Mouse (Mus musculus) natural killer cell, adult 2 months (primary cell): ENCODE results near the gene Acer1.

Experiments used
- DNase-seq, 2 experiments: peaks; one replicate each; pipeline ENCODE4 v3.0.0; 2022; ENCODE audit warnings: low spot score in 2 of 2

Gene Acer1

DNA sequence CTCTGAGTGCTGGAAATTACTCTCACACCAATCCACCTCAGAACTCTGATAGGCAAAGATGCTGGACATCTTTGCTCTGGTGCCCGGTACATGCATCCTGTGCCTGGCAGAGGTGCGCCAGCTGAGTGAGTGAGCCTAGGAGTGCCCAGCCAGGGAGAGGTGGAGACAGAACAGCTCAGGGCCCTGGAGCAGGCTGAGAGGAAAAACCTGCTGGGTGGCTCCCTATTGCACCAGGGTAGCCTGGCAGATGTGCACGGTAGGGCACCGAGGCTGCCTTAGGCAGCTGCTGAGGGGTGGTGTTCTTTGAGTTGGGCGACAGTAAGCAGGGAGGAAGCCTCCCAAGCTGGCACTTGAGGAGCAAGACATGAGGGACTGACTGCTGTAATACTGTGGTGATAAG is at the start of gene Acer1:
Gene Acer1, minus strand, starts transcription at position 114 of the 400 bp plus-strand sequence.
- DNase-seq: no peak

DNA sequence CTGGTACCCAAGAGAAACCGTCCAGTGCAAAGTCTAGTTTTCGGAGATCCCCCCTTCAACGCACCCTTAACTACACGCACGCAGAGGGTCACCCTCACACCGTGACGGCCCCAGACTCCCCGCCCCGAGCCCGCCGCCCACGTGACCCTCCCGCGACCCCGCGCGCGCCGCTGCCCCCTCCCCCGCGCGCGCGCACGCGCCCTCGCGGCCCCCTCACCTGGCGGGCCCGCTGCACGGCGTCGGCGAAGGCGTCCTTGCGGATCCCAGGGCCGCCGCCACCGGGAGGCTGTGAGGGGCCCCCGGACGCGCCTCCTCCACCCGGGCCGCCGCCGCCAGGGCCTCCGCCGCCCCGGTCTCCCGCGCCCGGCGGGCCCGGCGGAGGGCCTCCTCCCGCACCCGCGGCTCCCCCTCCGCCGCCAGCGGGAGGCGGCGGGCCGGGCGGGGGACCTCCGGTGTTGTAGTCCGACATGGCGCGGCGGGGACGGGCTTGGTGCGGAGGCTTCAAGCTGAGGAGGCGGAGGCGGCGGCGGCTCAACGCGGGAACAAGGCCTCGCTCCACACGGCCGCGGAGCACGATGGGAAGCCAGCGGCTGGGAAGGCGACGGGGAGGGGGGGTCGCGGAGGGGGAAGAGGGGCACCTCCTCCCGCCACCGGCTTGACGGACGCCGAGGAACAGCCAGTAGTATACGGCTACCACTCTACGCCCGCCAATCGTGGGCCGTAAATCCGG is 49.2 kb upstream of the Acer1 start, which contains the start of gene Khsrp:
Gene Khsrp, minus strand, starts transcription at position 592 of the 730 bp plus-strand sequence.
- peak in 1 of 2 experiments; percentile 13 for DNase-seq

DNA sequence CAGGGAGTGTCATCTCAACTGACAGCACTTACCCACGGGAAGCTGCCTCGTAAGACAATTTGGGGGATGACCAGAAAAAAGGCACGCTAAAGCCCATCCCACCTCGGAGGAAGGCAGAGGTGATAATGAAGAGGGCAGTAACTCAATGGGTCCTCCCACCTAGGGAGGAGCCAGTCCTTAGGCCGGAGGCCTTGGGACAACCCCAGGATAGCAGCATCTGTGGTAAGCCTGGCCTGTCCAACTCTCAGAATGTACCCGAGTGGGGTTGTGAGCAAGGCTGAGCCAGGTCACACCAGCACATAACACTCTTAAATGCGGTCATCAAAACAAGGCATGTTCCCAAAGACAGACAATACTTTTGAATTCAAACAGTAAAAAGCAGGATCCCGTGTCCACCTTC is 47.8 kb upstream of the Acer1 start:
- DNase-seq: no peak

DNA sequence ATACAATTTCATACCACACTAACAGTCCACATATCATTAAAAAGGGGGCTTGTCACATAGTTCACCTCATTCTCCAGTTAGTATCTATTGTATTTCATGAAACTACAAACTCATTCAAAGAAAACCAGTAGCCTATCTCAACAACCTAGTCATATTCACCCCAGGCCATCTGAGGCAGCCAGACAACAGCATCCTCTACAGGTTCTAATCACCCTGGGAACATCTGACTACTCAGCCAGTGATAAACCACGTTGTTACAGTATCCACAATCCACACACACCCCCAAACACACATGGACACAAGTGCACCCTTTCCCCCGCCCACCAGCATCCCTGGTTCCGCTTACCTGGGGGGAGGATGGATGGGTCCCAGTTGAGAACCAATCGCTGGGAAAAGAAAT is 45.5 kb upstream of the Acer1 start:
- DNase-seq: no peak

DNA sequence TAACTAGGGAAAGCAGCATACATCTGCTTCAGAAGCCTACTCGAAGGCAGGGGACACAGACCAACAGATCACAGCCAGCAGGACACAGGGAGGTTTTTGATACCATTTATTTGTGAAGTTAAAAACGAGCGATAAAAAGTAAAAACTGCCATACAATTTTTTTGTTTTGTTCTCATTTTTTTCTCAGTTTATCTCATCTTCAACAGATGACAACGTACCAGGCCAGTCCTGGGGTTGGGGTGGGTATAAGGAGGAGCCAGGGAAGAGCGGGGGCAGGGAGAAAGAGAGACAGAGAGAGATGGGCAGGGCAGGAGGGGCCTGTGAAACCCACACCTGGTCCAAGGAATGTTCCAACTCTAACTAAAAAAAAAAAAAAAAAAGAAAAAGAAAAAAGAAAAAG is 39.0 kb upstream of the Acer1 start:
- DNase-seq: no peak

DNA sequence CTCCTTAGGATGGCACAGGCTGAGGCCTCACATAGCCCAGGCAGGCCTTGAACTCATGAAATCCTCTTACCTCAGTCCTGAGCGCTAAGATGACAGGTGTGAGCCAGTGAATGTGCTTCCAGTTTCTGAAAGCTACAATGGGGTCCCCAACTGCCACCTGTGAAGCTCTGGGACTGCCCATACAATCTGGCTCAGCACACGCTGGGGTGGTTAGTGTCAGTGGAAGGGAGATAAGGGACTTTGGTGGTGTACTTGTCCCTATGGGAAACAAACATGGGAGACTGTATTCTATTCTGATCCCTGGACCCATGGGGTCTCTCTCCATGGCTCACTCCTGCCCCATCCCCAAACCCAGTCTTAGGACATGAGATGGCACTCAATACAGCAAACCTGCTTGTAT is 37.8 kb upstream of the Acer1 start:
- no peak for DNase-seq

DNA sequence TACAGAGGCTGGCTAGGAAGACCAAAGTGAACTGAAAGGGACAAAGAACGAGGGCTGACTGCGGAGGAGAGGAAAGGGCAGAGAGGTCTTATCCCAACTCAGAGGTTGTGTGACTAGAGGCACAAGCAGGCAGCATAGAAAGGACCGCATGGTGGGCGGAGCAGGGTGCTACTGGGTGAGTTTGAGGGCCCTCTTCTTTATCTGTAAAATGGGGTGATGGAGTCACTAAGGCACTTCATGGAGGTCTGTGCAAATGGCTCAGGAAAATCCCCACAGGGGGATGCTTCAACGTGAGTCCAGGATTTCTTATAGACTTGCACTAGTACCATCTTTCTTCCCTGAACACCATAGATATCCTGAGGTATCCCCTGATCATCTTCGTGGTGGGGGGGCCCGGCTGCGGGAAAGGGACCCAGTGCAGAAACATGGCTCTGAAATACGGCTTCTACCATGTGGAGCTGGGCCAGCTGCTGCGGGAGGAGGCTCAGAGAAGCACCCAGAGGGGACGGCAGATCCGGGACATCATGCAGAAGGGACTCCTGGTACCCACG is 30.4 kb upstream of the Acer1 start:
- DNase-seq: no peak

DNA sequence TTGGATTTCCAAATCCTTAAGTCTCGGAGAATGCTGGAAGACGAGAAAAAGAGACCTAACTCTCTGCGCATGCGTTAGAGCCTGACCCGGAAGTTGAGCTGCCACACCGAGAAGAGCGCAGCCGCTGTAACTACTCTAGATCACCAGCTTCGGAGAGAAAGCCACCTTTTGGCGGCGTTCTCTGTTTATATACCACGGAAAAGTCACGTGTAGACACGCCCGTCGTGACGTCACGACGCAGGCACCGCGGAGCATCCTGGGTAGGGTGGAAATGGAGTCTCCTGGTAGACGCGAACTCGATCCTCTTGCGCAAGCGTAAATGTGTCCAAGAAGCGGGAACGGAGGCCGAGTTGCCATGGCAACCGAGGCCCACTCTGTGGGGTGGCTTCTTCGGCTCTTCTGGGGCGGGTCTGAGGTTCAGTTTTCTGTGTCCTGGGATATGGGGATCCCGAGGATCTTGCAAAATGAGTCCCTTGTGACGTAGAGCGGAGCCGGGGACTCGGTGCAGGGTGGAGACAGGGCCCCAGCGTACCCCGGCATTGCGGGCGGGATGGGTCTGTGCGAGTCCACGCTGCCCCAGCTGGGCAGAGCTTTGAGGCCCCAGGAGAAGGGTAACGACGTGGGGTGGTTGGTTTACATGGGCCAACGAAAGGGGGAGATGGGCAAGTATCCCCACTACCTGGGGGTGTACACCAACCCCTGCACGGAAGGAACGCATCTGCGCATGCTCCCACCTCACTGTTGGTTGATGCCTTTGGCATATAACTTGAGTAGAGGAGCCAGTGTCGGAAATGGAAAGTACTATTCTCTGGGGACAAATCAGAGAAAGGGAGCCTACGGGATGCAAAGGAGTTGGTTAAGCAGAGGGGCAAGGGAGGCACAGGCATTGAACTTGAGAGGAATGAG is 29.6 kb upstream of the Acer1 start, which contains the start of the genes Gtf2f1 and Gm17949:
Gene Gtf2f1, minus strand, starts transcription at position 53 of the 906 bp plus-strand sequence.
Gene Gm17949, plus strand, starts transcription at position 234 of the 906 bp plus-strand sequence.
- DNase-seq: peak; percentile 90 to 91

DNA sequence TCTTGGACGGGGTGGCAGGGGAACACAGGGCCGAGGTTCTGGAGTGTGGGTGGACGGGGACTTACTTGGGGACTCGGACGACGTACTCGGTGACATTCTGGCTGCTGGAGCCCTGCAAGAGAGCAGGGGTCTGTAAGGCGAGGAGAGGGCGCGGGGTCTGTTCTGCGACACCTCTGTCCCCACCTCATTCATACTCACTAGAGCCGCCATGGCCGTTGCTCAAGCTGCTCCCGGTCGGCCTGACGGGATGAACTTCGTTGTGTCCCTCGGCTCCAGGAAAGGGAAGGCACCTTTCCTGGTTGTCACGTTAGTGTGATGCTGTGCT is 28.9 kb upstream of the Acer1 start:
- DNase-seq: no peak

DNA sequence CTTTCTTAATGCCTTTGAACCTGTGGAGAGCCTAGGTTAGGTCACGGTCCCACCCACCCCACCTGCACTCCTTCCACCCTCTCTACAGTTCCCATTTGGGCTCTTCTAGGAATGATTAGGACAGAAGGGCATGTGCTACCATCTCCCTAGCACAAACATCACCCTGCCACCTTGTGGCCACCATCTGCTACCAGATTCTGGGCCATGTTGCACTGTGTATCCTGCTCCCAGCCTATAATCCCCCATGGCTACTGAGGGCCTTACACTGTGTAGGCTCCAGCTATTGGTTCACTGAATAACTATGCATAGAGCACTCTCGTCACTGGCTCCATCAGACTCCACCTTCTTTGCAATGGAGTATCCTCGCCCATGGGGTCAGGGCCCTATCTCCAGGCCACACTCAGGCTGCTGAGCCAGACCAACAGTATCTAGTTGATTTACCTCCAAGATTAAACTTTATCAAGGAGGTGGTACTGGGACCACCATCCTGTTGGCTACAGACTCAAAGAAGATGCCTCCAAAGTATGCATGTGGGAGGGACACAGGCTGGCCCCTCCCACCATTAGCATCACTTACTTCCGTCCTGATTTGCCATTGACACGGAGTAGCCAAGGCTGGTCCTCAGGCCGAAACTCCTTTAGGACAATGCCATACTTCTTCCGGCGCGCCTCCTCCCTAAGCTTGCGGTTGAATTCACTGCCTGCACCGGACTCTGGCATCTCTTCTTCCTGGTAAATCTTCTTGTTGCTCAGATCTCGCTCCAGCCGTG is 25.4 kb upstream of the Acer1 start:
- DNase-seq: no peak

DNA sequence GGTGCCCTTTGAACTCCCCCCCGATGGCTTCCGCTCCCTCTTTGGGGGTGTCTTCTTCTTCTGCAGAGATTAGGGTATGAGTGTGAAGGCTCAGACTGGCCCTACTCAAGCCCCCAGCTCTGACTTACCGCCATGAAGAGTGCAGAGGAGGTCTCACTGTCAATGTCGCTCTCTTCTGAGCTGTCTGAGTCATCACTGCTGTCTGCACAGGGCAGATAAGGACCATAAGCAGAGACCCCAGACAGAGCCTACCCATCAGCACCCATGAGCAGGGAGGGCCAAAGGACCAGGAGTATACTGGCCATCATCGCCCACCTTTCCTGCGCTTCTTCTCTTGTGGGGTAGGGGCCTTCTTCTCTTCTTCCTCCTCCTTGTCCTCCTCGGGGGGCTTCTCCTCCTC is 22.1 kb upstream of the Acer1 start:
- DNase-seq: no peak

DNA sequence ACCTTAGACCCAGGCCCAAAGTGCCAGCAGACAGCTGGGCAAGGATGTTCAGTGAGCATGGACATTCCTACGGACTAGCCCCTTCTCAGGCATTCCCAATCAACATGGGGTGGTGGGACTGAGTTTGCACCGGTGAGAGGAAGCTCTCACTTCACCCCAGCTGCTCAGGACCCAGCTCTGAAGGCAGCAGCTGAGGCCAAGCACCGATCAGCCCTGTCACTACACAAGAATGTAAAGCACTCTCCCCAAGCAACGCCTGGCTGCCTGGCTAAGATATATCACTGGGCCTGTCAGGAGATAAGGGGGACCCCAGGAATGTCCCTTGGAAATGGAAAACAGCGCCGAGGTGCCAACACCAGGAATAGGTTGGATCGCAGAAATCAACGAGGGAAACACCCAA is 19.3 kb upstream of the Acer1 start:
- no peak for DNase-seq

DNA sequence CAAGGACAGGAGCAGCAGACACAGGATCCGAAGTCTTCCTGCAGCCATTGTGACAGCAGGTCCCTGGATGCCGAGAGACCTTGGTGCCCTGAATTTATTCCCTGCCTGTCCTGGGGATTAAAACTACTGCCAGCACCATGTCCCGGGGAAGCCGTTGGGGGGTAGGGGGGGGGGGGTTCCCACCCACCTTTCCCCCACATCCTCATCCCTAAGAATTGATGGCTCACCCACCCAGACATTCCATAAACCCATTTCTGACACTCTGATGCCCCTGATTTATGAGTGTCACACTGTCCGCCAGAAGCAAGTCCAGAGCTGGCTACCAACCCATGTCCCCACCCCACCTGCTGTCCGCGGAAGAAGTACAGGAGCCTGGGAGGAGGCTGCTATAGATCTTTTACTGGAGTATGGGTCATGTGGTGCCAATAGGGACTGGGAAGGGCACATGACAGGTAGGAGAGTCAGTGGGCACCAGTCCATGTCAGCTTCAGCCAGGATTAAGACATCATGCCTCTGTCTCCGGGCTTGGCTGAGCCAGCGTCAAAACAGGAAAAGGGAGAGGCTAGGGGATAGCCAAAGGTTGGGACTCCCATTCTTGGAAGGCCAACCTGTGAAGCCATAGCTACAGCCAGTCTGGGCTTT is 18.2 kb upstream of the Acer1 start, which contains the start of gene Pspn:
Gene Pspn, minus strand, starts transcription at position 51 of the 642 bp plus-strand sequence.
- no peak for DNase-seq

DNA sequence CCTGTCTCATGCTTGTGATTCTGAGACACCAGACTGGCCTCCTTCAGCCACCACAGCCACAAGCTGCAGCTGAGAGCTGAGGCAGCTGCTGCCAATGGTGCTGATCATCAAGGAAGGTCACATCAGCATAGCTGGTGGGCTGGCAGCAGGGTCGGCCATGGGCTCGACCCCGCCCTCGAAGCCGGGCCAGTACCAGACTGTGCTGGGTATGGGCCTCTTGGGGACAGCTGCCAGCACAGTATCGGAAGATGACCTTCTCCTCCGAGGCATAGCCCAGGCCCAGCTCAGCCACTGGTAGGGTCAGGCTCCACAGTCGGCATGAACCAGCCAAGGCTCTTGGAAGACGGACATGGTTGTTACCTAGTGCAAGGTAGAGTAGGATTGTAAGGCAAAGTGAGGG is 17.5 kb upstream of the Acer1 start:
- DNase-seq: no peak

DNA sequence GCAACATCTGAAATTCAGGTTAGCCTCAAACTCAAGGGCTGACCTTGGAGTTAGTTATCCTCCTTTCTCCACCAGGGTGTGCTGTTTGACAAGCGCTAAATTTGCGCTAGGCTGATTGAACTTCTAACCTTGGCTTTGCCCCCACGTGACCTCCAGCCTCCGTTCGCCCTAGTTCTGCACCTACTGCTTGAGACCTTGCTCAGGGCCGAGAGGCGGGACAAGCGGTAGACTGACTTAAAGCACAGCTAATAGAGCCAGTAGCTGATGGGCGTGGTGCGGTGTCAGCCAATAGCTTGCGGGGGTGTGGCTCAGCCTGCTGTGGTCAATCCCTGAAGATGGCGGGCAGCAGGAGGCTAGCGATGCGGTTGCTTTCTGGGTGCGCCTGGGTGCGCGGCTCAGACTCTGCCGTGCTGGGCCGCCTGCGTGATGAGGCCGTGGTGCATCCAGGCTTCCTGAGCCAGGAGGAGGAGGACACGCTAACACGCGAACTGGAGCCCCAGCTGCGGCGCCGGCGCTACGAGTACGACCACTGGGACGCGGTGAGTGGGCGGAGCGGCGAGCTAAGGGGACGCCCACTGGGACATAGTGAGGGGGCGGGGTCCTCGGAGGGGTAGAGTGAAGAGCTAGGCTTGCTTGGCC is 15.2 kb upstream of the Acer1 start, which contains the start of gene Alkbh7:
Gene Alkbh7, plus strand, starts transcription at position 311 of the 639 bp plus-strand sequence.
- DNase-seq: peak; percentile 97 to 98

DNA sequence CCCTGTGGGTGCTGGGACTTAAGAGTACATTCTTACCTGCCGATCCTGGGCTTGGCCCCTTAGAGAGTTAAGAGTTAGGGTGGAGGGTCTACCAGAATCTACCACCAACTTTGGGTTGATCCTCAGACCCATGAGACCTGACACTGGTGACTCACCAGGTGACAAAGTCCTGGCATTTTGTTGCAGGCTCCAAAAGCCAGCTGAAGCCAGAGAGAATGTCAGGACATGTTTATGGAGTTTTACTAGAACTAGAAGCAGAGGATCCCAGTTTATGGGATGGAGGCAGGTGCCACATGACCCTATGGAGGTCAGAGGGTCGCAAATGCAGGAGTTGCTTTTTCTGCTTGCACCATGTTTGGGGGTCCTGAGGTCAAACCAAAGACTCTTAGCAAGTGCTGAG is 14.6 kb upstream of the Acer1 start:
- DNase-seq: no peak

DNA sequence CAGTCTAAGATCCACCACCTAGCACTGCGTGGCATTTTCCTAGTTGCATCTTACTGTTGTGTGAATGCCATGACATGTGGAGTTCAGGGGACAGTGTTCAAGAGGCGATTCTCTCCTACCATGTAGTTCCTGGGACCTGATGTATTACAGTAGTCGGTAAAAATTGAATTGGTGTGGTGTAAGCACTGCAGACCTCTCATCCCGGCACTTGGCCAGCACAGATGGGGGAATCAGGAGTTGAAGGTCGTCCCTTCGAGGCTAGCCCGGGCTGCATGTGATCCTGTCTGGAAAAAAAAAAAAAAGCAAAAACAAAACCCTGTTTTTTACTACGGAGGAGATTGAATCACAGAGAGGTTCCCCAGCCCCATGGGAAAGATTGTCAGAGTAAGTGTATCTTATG is 13.1 kb upstream of the Acer1 start:
- DNase-seq: no peak

DNA sequence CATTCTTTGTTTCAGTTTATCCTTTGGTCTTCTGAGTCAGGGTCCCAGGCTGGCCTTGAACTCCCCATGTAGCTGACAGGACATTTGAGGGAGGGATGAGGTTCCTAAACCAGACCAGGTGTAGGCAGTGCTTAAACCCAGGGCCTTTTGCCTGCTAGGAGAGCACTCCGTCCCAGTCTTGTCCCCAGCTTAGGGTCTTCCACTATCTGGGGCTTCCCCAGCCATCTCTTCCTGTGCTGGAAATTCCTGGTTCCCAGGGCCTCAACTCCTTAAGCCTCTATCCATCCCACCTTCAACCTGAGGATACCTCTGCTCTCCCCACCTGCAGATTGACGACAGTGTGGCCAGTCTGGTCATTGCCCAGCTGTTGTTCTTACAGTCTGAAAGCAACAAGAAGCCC is 9.0 kb upstream of the Acer1 start:
- DNase-seq: no peak

DNA sequence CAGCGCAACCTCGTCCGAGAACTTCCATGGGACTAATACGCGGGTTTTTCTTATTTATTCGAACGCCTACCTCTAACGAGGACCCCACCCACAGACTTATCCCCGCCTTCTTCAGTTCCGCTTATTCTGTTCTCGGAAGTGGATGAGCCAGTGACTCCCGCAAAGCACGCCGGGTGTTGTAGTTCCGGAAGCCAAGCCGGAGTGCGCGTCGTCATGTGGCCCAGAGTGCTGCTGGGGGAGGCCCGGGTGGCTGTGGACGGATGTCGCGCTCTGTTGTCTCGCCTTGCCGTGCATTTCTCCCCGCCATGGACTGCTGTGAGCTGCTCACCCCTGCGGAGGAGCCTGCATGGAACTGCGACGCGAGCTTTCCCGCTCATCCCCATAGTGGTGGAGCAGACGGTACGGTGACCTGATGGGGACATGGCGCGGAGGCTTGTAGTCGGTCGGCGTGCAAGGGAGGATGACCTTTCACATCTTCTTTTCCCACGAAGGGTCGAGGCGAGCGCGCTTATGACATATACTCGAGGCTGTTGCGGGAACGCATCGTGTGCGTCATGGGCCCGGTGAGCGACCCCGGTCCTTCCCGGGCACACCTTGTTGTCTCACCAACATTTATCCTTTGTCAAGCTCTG is 8.3 kb upstream of the Acer1 start, which contains the start of gene Clpp:
Gene Clpp, plus strand, starts transcription at position 191 of the 632 bp plus-strand sequence.
- peak; percentile 94 to 95 for DNase-seq
